Mouse (Mus musculus) neural tube, embryonic 11.5 days (tissue): Measurements from ENCODE around the gene Zic5. TPM values are rescaled to one million over a fixed set of nuclear protein-coding genes. Genes with fewer than 3 reads are reported as not detected.

Experiments
- ATAC-seq: fragments of 200-750 bp; cut with Nextera tagmentation; 2 replicates; pipeline ENCODE4 v1.8.0; 2017; ENCODE audit warnings: moderate number of reproducible peaks, mild to moderate bottlenecking, moderate TSS enrichment, moderate library complexity; ENCODE audit not compliant: insufficient read depth, low FRiP score, low TSS enrichment
- DNase-seq: peaks from one replicate; pipeline ENCODE4 v3.0.0-alpha.2; 2015; ENCODE audit warnings: low spot score
- H3K27ac ChIP-seq: fragments of 300-500 bp; sonication (generic); 2 replicates; pipeline ENCODE4 v1.5.1; 2014; ENCODE audit warnings: low read depth, mild to moderate bottlenecking, low read length
- H3K27me3 ChIP-seq: fragments of 300-500 bp; sonication (generic); 2 replicates; pipeline ENCODE4 v1.6.1; 2014; ENCODE audit warnings: mild to moderate bottlenecking, low read length, mixed read lengths; ENCODE audit not compliant: control insufficient read depth, insufficient read depth
- H3K36me3 ChIP-seq: fragments of 300-500 bp; sonication (generic); 2 replicates; pipeline ENCODE4 v1.6.1; 2014; ENCODE audit warnings: mild to moderate bottlenecking, low read length, moderate library complexity, mixed read lengths; ENCODE audit not compliant: control insufficient read depth, insufficient read depth
- H3K4me1 ChIP-seq: fragments of 300-500 bp; sonication (generic); 2 replicates; pipeline ENCODE4 v1.6.1; 2014; ENCODE audit warnings: low read length, mixed read lengths; ENCODE audit not compliant: control insufficient read depth, insufficient read depth
- H3K4me2 ChIP-seq: fragments of 300-500 bp; sonication (generic); 2 replicates; pipeline ENCODE4 v1.6.1; 2014; ENCODE audit warnings: low read depth, mild to moderate bottlenecking, moderate library complexity
- H3K4me3 ChIP-seq: fragments of 300-500 bp; sonication (generic); 2 replicates; pipeline ENCODE4 v1.5.1; 2014; ENCODE audit warnings: low read depth, low read length
- H3K9ac ChIP-seq: fragments of 300-500 bp; sonication (generic); 2 replicates; pipeline ENCODE4 v1.6.1; 2014; ENCODE audit warnings: mild to moderate bottlenecking, low read length
- H3K9me3 ChIP-seq: fragments of 300-500 bp; sonication (generic); 2 replicates; pipeline ENCODE4 v1.6.1; 2016; ENCODE audit warnings: low read length; ENCODE audit not compliant: control insufficient read depth
- WGBS: fragments of 180-500 bp; shearing (Covaris S2); extraction: QIAGEN DNeasy Blood & Tissue Kit; methylation state at CpG from one replicate; pipeline ENCODE4 v1.1.7; 2014; 5-methylcytosine and 5-hydroxymethylcytosine counted together
- polyA plus RNA-seq: library from polyadenylated mRNA; unstranded; fragments of >200 nt; fragmentation: Nextera tagmentation; extraction: Ambion mirVana; gene quantifications from 2 replicates; pipeline ENCODE4 v1.2.1, GENCODE M21; 2014

Gene Zic5
- polyA plus RNA-seq, 1 experiment from 2014 or later: 10.3 TPM

DNA sequence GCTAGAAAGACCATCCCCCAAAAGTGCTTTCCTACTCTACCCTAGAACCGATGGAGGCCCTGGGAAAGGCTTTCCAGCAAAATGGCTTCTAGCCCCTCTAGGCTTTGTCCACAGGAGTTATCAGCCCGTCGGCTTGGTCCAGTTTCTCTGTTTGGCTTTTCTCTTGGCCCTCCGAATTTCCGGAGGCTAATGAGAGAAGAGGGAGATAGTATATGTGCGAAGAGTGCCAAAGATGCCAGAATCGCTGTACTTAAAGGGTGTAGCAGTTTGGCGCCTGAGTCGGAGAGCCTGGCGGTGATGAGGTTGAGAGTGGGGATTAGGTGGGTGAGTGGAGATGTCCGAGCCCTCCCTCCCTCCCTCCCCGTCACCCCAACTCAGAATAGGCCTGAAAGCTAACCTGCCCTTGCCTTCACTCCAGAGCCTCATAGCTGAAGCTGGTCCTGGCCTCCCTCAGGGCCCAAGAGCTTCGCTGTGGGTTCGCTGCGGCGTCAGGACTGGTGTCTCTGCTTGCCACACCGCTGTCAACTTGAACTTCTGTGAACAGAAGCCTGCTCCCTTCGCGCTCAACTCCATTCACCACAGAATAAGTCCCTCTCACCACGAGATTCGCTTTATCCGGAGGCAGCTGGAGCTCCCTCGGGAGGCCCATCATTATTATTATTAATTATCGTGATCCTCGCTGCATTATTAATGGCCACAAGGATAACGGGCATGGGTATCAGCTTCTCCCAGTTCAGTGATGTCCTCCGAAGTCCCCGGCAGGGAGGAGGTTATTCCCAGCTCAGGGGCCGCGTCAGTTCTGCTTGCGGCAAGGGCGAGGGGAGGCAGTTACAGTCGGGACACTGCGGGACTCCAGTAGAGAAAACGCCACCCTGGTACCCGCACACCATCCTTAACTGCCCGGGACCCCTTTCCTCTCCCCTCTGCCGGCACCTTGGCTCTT is 16.9 kb upstream of the Zic5 start:
- Histone ChIP-seq H3K36me3 (no peaks in the 10 kb centered on the region), H3K27me3 (peaks cover 72% of the 10 kb centered on the region), H3K9ac (peak overlapping the region; percentile 71), H3K4me2 (peak overlapping the region; percentile 51), H3K27ac (0 out of 2 replicates have a peak overlapping the region, but pooled peaks have one; percentile 34), H3K4me3 (peak overlapping the region; percentile 33), H3K9me3 (no peaks in the 10 kb centered on the region), H3K4me1 (peaks cover 10% of the 10 kb centered on the region)
- DNase-seq (peak; percentile 73), ATAC-seq (peak; percentile 22)
- WGBS: 1% methylated on average over 38 of the region's 38 CpGs

DNA sequence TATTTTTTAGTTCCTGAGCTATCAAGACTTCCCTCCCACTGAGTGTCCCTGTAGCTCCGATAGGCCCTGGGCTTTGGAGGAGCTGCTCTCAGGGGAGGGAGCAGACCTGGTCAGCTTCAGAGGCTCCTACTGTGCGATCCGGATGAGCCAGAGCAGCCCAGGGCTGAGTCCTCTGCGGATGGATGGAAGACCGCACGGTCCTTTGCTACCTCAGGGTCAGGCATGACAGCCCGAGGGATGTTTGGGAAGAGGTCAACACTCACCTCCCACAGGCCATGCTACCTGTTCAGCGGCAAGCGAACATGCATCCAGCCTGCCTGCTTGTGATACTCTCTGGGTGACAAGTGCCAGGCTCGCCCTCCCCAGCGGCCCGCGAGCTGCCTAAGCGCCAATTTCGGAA is 15.7 kb upstream of the Zic5 start:
- 5% methylated on average over 15 of the region's 15 CpGs for WGBS
- H3K36me3 ChIP-seq: no peaks in the 10 kb centered on the region
- peak overlapping the region; percentile 75 for H3K27ac ChIP-seq
- DNase-seq: peak; percentile 57
- no peak for ATAC-seq
- peaks cover 12% of the 10 kb centered on the region for H3K4me1 ChIP-seq
- H3K27me3 ChIP-seq: peaks cover 68% of the 10 kb centered on the region
- H3K9ac ChIP-seq: peak overlapping the region; percentile 71
- H3K4me3 ChIP-seq: peak overlapping the region; percentile 33
- peak overlapping the region; percentile 51 for H3K4me2 ChIP-seq
- H3K9me3 ChIP-seq: no peaks in the 10 kb centered on the region

DNA sequence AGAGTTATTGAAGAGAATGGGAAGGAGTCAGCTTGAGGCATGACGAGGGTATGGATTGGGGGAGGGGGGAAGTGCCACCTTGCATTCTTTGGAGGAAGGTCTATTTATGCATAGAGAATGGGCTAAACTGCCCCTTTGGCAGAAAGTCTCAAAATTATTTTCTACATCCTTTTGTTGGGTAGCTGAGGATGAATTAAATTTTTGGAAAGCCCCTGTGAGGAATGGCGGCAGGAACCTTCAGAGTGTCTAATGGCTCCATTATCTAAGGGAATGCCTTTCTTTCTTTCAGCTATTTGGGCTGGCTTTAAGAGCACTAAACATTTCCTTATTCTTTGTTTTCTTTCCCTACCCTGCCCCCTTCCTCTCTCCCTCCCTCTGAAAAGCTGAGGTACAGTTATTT is 14.9 kb upstream of the Zic5 start:
- H3K4me3 ChIP-seq: peak overlapping the region; percentile 33
- peaks cover 65% of the 10 kb centered on the region for H3K27me3 ChIP-seq
- H3K36me3 ChIP-seq: no peaks in the 10 kb centered on the region
- no peak overlapping the region for H3K27ac ChIP-seq
- H3K9me3 ChIP-seq: no peaks in the 10 kb centered on the region
- H3K4me2 ChIP-seq: peak overlapping the region; percentile 51
- H3K9ac ChIP-seq: peak overlapping the region; percentile 71
- WGBS: 4% methylated on average over 2 of the region's 2 CpGs
- ATAC-seq (no peak), DNase-seq (peak; percentile 28)
- peaks cover 15% of the 10 kb centered on the region for H3K4me1 ChIP-seq

DNA sequence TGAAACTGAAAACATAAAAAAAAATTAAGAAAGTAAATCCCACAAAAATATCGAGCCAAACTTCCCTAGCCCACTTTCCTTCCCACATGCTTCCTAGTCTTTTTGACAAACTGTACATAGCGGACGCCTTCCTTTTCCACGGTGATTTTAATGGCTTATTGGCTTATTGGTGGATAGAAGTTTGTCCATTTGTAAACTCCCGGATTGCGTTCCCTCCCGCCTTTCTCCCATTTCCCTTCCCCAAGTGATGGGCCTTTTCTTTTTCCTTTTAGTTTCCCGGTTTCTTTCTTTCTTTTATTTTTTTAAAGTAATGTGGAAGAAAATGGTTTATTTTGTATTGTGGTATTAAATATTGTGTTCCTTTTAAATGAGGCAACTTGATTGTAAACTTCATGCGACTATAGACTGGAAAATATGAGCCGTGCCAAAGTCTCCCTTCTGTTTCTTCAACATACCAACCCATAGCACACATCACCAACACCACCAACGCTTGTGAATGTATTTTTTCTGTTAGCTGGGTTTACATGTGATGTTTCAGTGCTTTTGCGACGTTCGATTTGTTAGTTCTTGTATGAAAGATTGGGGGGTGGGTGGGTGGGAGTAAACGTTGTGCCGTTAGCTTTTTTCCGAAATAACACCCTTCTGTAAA is 14.1 kb upstream of the Zic5 start:
- ATAC-seq (no peak), DNase-seq (peak; percentile 26)
- H3K4me3 ChIP-seq: peak overlapping the region; percentile 75
- H3K9me3 ChIP-seq: no peaks in the 10 kb centered on the region
- H3K4me2 ChIP-seq: peak overlapping the region; percentile 72
- H3K4me1 ChIP-seq: peaks cover 10% of the 10 kb centered on the region; the same call in 1 of the 2 replicates
- no peaks in the 10 kb centered on the region for H3K36me3 ChIP-seq
- peak overlapping the region; percentile 95 for H3K9ac ChIP-seq
- WGBS: 10% methylated on average over 17 of the region's 17 CpGs
- H3K27ac ChIP-seq: no peak overlapping the region
- H3K27me3 ChIP-seq: peaks cover 62% of the 10 kb centered on the region

DNA sequence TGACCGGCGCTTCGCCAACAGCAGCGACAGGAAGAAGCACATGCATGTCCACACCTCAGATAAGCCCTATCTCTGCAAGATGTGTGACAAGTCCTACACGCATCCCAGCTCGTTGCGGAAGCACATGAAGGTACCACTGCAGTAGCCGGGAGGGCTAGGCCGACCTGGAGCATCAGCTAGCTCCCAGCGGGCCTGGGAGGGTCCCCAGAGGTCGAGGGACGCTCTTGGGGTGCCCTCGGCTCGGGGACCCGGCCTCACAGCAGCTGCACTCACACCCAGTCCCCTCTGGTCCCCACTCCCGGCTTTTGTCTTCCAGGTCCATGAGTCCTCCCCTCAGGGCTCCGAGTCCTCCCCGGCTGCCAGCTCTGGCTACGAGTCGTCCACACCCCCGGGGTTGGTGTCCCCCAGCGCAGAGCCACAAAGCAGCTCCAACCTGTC is 13.1 kb upstream of the Zic5 start:
- peaks cover 14% of the 10 kb centered on the region; the same call in 1 of the 2 replicates for H3K4me1 ChIP-seq
- no peaks in the 10 kb centered on the region for H3K36me3 ChIP-seq
- no peaks in the 10 kb centered on the region for H3K9me3 ChIP-seq
- peaks cover 57% of the 10 kb centered on the region for H3K27me3 ChIP-seq
- peak overlapping the region; percentile 72 for H3K4me2 ChIP-seq
- WGBS: under 1% methylated on average over 22 of the region's 22 CpGs
- DNase-seq (peak; percentile 71), ATAC-seq (no peak)
- H3K4me3 ChIP-seq: peak overlapping the region; percentile 75
- peak overlapping the region; percentile 95 for H3K9ac ChIP-seq
- peak overlapping the region; percentile 53; the same call in 1 of the 2 replicates for H3K27ac ChIP-seq

DNA sequence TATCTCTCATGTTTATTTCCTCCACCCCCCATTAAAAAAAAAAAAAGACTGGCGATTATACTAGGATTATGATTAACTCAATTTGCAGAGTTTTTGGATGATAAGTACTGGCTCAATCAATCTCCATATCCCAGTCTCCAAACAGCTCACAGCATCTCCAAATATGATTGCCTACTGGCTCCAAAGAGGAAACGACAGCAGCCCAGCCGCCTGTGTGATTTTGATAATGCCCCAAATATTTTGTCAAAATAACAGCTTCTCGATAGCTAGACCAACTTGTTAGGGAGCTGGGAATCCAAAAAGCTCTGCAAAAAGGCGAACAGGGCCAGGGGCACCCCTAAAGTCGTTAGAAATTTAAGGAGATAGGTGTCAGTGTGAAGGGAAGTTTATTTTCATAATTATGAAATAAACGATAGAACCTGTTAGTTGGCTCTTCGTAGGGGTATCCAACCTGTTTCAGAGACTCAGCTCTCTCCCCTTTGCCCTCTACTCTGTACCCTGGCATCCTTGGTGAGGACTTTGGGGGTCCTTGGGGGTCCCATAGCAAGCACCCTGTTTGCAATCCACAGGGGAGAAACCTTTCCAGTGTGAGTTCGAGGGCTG is 12.6 kb upstream of the Zic5 start:
- no peak for DNase-seq
- Histone ChIP-seq H3K9me3 (no peaks in the 10 kb centered on the region), H3K27me3 (peaks cover 57% of the 10 kb centered on the region), H3K4me3 (peak overlapping the region; percentile 75), H3K9ac (peak overlapping the region; percentile 95), H3K4me1 (peaks cover 15% of the 10 kb centered on the region; the same call in 1 of the 2 replicates), H3K27ac (peak overlapping the region; percentile 67), H3K36me3 (no peaks in the 10 kb centered on the region), H3K4me2 (peak overlapping the region; percentile 72)
- ATAC-seq: no peak
- WGBS: 2% methylated on average over 9 of the region's 9 CpGs

DNA sequence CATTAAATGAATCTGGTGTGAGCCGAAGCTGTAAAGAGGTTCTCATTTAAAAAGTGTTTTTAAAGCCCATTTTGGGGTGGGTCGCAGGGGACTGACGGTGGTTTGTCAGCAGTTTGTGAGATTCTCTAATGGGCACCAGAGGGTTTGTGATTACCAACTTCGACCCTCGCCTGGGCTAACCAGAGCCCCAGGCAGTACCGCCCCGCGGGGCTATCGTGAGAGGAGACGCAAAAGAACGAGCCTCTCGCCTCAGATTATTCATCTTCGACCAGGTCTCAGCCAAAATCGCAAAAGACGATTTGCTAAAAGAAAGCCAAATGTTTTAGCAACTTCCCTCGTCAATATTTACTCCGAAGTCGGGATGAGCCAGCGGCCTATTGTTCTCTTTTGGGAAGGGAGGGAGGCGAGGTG is 11.8 kb upstream of the Zic5 start:
- no peaks in the 10 kb centered on the region for H3K9me3 ChIP-seq
- no peaks in the 10 kb centered on the region for H3K36me3 ChIP-seq
- no peak for ATAC-seq
- WGBS: under 1% methylated on average over 20 of the region's 20 CpGs
- peak; percentile 40 for DNase-seq
- H3K4me1 ChIP-seq: peaks cover 15% of the 10 kb centered on the region; the same call in 1 of the 2 replicates
- peaks cover 51% of the 10 kb centered on the region for H3K27me3 ChIP-seq
- H3K4me2 ChIP-seq: peak overlapping the region; percentile 72
- H3K9ac ChIP-seq: peak overlapping the region; percentile 95
- H3K27ac ChIP-seq: peak overlapping the region; percentile 98
- peak overlapping the region; percentile 75 for H3K4me3 ChIP-seq

DNA sequence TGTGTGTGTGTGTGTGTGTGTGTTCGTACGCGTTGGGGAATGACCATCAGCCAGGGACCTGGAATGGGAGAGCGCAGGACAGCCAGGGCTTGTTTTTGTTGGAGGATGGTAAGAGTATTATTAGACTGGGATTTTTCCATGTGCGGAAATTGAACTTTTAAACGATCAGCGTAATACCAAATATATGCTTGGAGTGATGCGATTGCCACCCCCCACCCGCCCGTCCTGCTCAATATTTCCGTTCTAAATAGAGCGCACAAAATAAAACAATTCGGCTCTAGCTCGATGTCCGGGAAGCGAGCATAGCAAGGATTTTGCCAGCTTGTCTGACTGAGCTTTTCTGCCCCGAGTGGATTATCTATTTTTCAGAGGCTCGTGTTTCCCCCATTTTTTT is 11.3 kb upstream of the Zic5 start:
- ATAC-seq: no peak
- H3K4me3 ChIP-seq: peak overlapping the region; percentile 75

More for the DNA sequence above, 11.3 kb upstream of the Zic5 start:
- Histone ChIP-seq H3K27me3 (peaks cover 47% of the 10 kb centered on the region), H3K36me3 (no peaks in the 10 kb centered on the region), H3K4me1 (peaks cover 15% of the 10 kb centered on the region; the same call in 1 of the 2 replicates), H3K27ac (peak overlapping the region; percentile 98), H3K9me3 (no peaks in the 10 kb centered on the region), H3K4me2 (peak overlapping the region; percentile 72), H3K9ac (peak overlapping the region; percentile 95)
- WGBS: under 1% methylated on average over 18 of the region's 18 CpGs
- DNase-seq: no peak
